Mouse (Mus musculus): ENCODE measurements around the gene Shcbp1l.

DNA sequence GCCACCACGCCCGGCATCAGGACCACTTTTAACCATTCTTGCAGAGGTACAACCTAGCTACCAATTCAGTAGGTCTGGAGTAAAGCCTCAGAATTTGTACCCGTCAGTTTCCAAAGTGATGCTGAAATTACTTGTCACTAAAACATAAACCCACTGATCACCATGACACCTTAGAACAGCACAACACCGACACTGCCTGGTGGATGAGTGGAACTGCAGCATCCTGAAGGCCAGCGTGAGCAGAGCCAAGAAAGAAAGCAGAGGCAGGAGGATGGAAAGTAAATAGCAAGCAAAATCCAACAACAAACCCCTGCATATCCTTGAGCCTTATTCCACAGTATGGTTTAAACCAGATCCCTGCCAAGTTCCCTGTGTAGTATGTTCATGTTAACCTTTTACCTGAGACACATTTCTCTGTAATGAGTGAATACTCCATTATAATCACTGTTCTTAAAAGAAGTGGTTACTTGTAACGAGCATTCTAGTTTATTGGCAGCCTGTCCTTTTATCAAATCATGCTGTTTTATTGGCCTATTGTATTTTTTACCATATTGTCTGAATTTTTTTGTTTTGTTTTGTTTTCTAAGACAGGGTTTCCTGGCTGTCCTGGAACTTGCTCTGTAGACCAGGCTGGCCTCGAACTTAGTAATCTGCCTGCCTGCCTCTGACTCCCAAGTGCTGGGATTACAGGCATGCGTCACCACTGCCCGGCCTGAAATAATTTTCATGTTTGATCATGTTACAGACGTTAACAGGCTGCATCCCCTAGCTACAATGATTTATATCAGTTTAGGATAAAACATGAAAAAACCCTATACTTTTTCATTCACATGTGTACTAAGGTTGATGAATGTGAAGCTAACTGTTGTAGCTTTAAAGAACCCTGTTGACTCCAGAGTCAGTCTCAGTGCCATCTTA, 26.5 kb downstream of the Shcbp1l start:
- TF ChIP-seq CTCF (IDR thresholded peaks at IDR 0.05; ENCODE audit: low read depth, low read length): peak; percentile 64
- TF ChIP-seq POLR2A (IDR thresholded peaks at IDR 0.05; ENCODE audit: extremely low read depth, insufficient read depth, low read length): no peak

All from liver, adult 2 months (tissue).